Mouse (Mus musculus) adrenal gland, adult 18-20 months (tissue): ENCODE results near the gene Pax7. TPM values are rescaled to one million over a fixed set of nuclear protein-coding genes. Genes with fewer than 3 reads are reported as not detected.

Source experiments
- DNase-seq, 2 experiments: peaks; one replicate each; pipeline ENCODE4 v3.0.0; 2021 to 2022; ENCODE audit warnings: low spot score in 2 of 2
- total RNA-seq, 2 experiments: library from RNA; stranded (reverse); gene quantifications; 1 replicate in 1 of 2; 2 replicates in 1 of 2; pipeline ENCODE4 v1.2.3; 2021

Pax7 gene
- total RNA-seq, 2 experiments from 2014 or later = not detected

- DNase-seq = no peak
These were observed 74.6 kb downstream of the Pax7 start for GRCm38 (mm10) chr4:139758512-139759340.

DNA sequence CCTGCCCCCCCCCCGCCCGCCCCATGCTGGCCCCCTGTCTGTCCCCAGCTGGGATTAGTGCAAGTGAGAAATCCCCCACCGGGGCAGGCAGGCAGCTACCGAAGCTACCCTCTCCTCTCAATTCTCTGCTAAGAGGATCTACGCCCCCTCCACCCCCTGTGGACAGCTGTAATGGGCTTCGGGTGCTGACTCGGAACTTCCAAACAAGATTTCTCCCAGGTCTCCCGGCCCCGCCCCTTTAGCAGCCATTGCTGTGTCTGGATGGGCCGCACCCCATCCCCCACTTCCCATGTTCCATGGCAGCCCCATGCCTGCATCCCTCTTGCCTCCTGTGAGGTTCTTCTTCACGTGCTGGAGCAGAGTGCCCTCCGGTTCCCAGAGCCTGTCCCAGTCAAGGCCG, 76.4 kb downstream of the Pax7 start:
- DNase-seq = no peak

DNA sequence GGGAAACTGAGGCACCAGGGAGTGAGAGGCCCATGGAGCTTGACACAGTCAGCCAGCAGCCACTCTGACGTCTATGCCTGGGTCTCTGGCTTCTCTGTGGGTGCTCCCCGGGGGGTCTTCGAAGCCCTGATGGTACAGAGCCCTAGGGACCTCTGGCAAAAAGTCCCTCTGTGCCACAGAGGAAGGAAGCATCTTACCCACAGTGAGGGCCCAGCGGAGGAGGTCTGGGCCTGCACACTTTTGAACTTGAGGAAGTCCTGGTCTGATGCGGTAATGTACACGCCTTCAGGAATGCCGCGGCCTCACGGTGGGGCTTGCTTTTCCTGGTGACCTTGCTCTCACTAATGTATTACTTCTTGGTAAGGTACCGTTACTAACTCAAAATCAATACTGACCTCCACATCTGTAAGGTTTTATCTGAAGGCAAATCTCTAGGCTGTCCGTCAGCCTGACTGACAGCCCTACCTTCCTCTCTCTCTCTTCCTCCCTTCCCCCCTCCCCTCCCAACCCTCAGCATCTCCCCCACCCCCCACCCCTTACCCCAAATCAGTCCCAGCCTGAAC, 79.1 kb downstream of the Pax7 start:
- DNase-seq = no peak

- no peak for DNase-seq
These were observed 82.4 kb downstream of the Pax7 start for GRCm38 (mm10) chr4:139750926-139751325.

GRCm38 (mm10) chr4:139747190-139747936, 86.0 kb downstream of the Pax7 start:
- no peak for DNase-seq

DNA sequence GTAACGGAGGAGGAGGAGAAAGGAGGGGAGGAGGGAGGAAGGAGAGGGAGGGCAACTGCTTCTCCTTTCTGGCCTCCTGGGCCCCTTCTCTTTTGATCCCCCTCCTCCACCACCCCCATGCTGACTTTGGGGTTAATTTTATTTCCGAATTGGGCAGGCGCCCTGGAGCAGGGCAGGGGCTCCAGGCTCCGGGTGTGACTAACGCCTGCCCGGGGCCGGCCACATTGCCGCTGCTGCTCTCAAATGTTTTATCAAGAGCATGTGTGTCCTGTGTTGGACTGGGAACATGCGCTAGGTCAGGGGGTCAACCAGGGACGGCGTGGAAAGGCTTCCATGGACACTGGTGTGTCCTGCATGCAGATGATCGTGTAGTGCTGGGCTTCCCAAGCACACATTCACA, 87.2 kb downstream of the Pax7 start:
- DNase-seq = no peak

DNA sequence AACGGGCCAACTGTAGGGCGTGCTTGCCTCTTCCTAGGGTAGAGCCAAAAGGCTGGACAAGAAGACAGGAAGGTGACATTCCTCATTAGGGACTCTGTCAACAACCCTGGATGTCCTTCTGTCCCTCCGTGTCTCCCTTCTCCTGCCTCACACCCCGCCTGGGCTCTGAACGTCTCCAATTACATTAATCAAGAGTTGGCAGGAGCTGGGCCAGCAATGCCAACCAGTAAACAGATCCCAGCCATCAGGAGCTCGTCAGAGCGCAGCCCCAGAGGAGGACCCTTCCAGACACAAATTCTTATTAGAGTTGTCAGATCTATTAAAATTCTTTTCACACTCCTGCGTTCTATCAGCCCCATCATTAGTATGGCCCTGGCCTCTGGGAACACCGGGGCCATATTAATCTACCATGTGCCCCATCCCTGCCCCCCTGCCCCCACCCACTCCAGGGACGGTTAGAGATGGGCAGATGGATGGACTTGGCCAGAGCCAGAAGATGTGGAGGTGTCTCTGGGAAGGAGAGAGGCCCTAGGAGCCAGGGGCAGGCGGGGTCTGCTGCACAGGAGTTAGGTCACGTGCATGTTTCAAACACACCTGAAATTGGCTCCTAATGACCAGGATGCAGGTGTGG, 88.4 kb downstream of the Pax7 start:
- no peak for DNase-seq

- no peak for DNase-seq
These were observed 89.7 kb downstream of the Pax7 start for GRCm38 (mm10) chr4:139743626-139744025.

GRCm38 (mm10) chr4:139737035-139737434, 96.3 kb downstream of the Pax7 start:
- no peak for DNase-seq

DNA sequence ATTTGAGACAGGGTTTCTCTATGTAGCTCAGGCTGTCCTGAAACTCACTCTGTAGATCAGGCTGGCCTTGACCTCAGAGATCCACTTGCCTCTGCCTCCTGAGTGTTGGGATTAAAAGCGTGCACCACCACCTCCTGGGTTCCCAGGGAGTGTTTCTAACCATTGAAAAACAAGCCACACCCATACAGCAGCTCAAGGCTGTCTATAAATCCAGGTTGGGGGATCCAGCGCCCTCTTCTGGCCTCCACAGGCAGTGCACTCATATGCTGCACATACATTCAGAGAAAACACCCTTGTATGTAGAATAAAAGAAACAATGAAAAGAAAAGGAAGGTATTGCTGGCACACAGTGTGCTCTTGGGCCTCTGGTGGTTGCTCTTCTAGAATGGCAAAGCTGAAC, 106.2 kb downstream of the Pax7 start:
- DNase-seq = no peak

GRCm38 (mm10) chr4:139725421-139725820, 107.9 kb downstream of the Pax7 start:
- DNase-seq = no peak

- DNase-seq = no peak
These were observed 109.0 kb downstream of the Pax7 start for GRCm38 (mm10) chr4:139724296-139724695.

GRCm38 (mm10) chr4:139718978-139719377, 114.3 kb downstream of the Pax7 start:
- no peak for DNase-seq

DNA sequence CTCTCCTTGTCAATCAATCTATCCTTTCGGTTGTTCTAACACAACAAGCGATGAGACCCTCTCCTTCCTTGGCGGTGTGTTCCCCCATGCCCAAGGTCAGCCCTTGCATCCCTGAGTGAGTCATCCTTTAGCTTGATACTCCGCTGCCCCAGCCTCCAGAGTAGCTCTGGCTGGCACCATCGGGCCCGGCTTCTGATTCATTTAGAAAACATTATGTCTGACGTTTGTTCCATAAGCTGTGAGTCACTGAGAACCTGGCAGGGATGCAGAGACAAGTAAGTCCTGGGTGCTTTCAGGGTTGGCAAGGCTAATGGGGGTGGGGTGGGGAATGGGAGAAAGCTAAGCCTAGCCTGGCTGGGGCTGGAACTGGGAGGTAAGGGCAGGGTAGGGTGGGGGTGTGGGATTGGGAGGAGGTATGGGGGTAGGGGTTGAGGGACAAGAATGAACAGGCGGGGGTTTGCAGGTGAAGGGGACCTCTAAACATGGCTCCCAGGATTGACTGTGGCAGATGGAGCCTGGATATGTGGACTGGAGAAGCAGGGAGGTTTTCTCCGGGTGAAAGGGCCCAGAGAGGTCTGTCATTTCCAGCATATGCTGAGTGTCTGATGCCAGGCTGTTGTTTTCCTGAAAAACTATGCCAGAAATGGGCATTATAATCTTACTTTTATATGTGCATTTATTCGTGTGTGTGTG, 116.7 kb downstream of the Pax7 start:
- DNase-seq = peak; percentile 23 to 41

GRCm38 (mm10) chr4:139715241-139715932, 117.9 kb downstream of the Pax7 start:
- DNase-seq = no peak

- no peak for DNase-seq
These were observed 122.6 kb downstream of the Pax7 start for GRCm38 (mm10) chr4:139710467-139711334.

DNA sequence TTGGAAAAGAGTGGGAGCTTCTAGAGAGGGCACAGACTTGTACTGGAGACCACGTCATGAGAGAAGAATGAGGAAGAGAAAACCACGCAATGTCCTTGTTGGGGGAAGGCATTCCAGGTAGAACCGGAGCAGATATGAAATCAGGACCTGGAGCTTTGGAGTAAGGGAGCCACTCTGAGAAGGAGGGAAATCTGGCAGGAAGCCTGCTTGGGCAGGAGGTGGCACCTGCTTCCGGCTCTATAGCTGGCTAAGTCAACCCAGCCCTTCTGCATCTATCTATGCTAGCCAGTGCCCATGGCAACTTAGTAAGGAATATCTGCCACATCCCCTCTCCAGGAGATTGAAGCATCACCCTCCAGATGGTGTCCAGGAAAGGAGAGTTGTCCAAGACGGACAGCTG, 127.3 kb downstream of the Pax7 start:
- DNase-seq = no peak

- DNase-seq = no peak
These were observed 129.9 kb downstream of the Pax7 start for GRCm38 (mm10) chr4:139703468-139703867.

- DNase-seq = no peak
These were observed 130.4 kb downstream of the Pax7 start for GRCm38 (mm10) chr4:139702914-139703313.
